Mouse (Mus musculus) lung, adult 2 months (tissue): Measurements from ENCODE around the gene Vdr.

Experiments used
- CTCF ChIP-seq: fragments of 200-500 bp; IDR thresholded peaks from 2 replicates; pipeline ENCODE4 v1.5.1; 2011; ENCODE audit warnings: mild to moderate bottlenecking, low read length, control low read depth; ENCODE audit not compliant: insufficient read depth
- POLR2A ChIP-seq: fragments of 200-500 bp; IDR thresholded peaks from 2 replicates; pipeline ENCODE4 v1.6.1; 2011; ENCODE audit warnings: low read depth, mild to moderate bottlenecking, control low read depth, low read length, borderline replicate concordance; ENCODE audit errors: extremely low read depth

- TF ChIP-seq POLR2A (no peak), CTCF (no peak)
These were observed 45.3 kb downstream of the Vdr start for GRCm38 (mm10) chr15:97865175-97865574.
